Mouse (Mus musculus) embryonic fibroblast, embryonic 13.5 days (primary cell): Measurements from ENCODE around the gene Myh2.

Experiments
- CTCF ChIP-seq: IDR thresholded peaks from 2 replicates; pipeline ENCODE4 v1.5.1; 2011; ENCODE audit warnings: mild to moderate bottlenecking, control low read depth, low read length, moderate library complexity, borderline replicate concordance; ENCODE audit not compliant: insufficient read depth
- POLR2A ChIP-seq: IDR thresholded peaks from 2 replicates; pipeline ENCODE4 v1.6.1; 2011; ENCODE audit warnings: low read depth, mild to moderate bottlenecking, control low read depth, low read length, moderate library complexity

DNA sequence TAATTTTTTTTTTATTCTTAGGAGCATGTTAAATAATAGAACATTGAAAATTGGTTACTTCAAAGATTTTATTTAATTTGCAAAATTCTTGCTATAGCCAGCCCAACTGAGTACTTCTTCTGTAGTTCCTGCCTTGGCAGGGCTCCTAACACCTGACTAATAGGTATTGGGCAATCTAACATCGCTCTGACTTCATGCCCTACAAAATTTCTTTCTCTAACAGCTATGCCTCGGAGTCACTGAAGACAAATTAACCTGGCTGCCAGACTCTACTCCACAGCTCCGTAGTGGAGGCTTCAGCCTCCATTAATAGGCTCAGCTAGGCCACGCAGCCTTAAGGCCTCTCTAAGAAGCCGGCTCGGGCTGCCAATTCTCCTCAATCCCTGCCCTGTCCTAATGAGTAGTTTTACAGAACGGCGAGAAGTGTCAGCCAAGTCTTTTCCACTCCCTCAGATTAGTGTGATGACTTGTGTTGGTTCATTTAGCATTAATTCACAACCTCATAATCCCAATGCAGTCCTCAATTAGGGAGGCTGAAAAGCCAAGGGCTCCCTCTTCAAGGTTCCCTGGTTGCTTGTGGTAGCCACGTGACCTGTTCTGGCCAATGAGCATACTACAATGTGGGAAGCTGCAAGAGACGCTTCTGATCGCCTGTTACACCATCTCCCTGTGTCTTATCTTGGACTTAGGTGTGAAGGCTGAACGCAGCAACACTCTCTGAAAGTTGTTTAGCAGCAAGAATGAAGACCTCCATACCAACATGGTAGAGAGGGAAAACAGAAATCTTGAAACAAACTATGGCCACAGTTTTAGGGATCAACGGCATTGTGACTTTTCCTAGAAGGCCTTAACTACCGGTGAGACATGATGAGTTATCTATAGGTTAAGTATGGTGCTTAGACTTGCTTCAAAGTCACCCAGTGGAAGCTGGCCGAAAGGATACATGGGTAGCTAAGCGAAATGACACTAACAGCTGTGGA lies 18.9 kb upstream of the Myh2 start:
- TF ChIP-seq POLR2A (no peak), CTCF (no peak)
